Mouse (Mus musculus) gastrocnemius, postnatal 14 days (tissue): ENCODE data around the gene Per2. TPM values are rescaled to one million over a fixed set of nuclear protein-coding genes. Genes with fewer than 3 reads are reported as not detected.

ENCODE experiments used
- DNase-seq: peaks from one replicate; pipeline ENCODE4 v3.0.0; 2021; ENCODE audit warnings: mixed read lengths
- intact Hi-C: fragments of 180-260 bp; cut with DNase I; formaldehyde crosslinking; loops from one replicate; pipeline ENCODE4 v1.15.1; 2025; ENCODE audit warnings: low total_unique reads
- total RNA-seq, 2 experiments: library from RNA; stranded (reverse); gene quantifications; 2 replicates each; pipeline ENCODE4 v1.2.3; 2021

Per2 gene
- total RNA-seq, 2 experiments from 2014 or later = 2.9 to 9.2 TPM

DNA sequence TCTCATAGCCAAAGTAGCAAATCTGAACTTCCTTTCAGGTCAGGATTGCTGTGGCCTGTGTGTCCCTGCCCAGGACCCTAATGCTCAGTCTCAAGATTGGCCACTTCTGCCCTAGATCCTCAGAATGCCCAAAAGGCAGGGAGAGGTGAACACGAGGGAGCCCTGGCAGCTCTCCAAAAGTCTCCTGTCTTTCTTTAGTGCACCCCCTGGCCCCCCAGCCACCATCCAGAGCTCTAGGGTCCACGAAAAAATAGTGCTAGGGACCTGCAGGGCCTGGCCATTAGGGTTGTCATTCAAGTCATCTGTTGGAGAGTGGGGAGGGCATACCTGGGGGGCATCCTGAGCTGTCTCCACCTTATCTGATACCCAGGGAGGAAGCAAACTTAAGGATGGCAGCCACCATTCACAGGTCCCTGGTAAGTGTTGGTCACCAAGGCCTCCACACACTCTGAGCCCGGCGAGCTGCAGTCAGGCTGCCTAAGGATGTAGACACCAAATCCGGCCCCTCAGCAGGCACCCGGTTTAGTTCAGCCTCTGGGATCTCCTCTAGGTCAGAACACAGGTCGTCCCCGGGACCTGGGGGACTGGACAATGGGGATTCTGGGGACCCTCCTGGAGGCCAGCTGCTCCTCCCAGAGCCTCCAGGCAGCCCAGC, 47.4 kb downstream of the Per2 start:
- no peak for DNase-seq
- intact Hi-C loops = no loop called here

DNA sequence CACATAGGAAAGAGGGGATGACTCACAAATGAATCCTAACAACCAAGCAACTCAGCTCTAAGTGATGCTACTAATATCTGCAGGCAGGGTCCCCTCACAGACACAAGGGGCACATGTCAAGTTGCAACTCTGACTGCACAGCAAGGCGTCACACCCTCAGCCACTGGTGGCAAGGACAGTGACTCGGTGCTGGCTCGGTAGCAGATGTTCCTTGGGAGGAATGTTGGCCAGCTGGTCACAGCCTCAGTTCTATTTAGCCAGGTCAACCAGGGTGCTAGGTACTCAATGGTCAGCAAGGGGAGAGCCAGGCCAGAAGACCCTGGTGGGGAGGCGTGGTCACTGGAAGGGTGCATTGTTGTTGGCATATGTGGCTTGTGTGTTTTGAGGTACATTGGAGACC, 51.3 kb downstream of the Per2 start:
- no peak for DNase-seq
- intact Hi-C loops = no loop called here

DNA sequence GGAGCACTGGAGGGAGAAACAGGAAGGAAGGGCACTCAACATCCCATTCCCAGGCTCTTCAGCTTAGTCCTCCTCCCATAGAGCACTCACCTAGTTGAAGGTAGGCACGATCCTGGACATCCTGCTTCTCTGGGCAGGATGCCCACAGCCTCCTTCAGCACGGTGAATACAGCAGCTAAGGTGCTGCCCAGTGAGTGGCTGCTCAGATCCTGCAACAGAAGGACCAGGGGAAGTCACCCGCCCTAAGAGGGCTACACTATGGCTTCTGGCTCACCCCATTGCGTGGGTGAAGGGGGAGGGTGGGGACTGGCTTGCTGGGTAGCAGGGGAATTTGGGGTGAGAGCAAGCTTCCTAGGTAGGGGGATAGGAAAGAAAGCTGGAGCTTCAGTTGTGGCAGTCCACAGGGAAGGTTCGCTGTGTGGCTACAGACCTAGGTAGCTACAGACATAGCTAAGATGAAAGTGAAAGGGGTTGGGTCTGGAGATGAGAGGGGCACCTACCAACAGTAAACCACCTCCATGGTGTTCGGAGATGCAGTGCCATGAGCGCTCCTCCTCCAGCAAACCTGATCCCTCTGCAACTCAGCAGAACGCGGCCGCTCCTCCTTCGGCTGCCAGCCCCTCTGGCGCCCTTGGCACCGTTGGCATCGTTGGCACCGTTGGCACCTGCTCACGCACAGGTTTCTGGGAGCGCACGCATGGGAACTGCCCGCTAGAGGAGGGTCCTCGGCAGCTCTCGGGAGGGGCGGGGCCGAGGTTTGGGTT, 53.5 kb downstream of the Per2 start:
- intact Hi-C loops = no loop called here
- DNase-seq = peak; percentile 68

DNA sequence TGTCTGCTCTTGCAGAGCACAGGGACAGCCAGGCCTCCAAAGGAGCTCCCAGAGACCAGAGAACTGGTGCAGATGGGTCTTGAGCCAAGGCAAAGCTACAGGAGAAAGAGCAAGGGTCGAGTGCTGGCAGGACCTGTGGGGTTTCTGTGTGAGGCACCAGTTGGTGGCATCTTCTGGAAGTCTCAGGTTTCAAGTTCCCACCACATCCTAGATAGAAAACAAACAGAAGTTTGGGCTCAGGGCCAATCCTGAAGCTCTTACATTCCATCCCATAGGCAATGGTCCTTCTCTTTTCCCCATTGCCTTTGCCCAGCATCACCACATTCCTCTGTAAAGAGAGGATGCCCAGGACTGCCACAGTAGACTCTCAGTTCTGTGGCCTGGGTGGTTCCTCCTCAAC, 54.1 kb downstream of the Per2 start:
- intact Hi-C loops = no loop called here
- DNase-seq = no peak

DNA sequence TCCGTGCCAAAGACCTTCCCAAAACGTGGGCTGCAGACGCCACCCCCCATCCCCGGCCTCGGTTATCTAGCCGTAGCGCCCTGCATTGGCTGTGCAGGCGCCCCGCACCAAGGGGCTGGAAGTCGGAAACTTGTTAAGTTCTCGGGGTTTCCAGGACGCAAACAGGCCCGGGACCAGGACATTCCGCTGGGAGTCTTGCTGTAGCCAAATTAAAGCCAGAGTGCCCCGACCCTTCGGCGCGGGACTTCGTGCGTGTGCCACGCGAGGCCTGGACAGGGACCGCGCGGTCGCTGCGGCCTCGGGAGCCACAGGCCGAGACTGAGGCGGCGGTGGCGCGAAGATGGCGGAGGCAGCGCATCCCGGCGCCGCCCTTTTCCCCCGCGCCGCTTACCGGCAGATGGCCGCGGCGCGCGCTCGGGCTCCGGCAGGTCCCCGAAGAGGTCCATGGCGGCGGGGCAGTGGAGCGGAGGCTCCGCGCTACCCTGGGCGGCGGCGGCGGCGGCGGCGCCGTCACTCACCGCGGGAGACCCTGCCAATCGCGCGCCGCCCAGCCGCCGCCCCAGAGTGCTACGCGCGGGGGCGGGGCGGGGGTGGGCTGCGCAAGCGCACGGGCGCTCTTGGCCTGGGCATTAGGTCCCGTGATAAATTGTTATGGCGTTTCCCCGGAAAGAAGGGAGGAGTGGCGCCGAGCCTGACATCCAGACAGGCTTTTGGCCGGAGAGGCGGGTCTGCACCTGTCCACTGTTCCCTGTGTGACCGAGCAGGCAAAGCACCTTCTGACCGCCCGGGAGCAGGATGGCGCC, 60.7 kb downstream of the Per2 start, which contains the start of gene Ilkap:
Gene Ilkap (minus strand): TSS at position 556 of the 803 bp plus-strand sequence.
- DNase-seq = peak; percentile 84
- intact Hi-C loops = no loop called here

DNA sequence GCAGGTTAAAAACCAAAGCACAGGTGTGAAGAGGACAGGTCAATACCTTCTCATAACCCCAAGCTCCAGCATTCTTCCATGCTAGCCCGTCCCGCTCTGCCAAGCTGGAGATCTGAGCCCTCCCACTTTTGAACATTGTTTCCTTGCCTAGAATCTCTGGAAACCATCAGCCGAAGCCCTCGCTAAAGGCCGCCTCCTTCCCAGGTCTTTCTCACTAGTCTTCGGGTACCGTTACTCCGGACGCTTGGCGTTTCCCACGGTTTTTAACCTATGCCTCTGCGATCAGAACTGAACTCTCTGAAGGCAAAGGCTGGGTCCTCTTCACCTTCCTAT, 61.2 kb downstream of the Per2 start:
- DNase-seq = no peak
- intact Hi-C loops = no loop called here

DNA sequence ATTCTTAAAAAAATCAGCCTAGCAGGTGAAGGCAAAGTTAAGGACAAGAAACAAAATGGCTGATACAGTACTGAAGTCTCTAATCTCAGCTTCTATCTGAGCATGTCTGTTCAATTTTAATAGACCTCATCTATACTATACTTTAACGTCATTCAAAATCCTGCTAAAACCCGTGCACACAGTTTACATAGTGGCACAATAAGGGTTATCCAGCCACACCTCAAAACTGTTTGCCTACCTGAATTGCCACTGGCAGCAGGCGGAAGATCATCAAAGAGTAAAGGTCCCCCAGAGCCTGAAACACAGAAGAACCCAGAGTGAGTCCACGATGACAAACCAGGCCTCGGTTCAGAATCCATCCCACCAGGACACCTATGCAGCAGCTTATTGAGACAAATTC, 68.8 kb downstream of the Per2 start:
- no peak for DNase-seq
- intact Hi-C loops = no loop called here

DNA sequence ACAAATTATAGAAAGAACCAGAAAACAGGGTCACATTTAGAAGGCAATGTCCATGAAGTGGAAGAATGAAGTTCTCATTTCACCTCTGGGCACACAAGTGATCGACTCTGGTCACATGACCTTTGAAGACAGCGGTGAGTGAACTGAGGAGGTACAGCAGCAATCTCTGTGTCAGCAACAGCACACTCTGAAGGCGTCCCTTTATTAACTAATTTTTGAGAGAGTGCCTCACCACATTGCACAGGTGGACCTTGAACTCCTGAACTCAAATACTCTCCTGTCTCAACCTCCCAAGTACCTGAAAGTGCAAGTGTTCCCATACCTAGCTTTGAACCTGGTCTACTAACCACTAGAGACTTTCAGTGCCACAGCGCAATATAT, 78.0 kb downstream of the Per2 start:
- intact Hi-C loops = no loop called here
- no peak for DNase-seq

DNA sequence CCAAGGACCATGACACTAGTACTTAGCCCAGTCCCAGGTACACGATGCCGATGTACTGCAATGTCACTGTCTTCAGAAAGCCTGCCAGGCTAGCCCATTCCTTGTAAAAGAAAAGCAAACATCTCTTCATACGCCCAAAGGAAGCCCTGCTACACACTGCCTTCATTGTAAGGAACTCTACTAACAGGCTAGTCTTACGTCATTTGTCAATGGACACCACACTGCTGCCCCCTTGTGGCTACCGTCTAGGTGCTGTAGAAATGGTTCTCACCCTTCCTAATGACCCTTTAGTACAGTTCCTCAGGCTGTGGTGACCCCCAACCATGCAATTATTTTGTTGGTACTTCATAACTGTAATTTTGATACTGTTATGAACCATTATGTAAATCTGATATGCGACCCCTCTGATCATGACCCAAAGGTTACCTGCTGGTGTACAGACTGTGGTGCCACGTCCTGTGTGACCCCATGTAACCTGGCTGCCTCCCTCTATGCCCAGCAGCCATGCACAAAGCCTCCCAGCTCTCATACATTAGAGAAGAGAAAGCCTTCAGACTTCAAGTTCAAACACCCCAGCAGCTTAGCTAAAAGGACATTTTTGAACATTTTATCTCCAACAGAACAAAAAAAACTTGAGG, 78.6 kb downstream of the Per2 start:
- intact Hi-C loops = no loop called here
- peak; percentile 77 for DNase-seq

DNA sequence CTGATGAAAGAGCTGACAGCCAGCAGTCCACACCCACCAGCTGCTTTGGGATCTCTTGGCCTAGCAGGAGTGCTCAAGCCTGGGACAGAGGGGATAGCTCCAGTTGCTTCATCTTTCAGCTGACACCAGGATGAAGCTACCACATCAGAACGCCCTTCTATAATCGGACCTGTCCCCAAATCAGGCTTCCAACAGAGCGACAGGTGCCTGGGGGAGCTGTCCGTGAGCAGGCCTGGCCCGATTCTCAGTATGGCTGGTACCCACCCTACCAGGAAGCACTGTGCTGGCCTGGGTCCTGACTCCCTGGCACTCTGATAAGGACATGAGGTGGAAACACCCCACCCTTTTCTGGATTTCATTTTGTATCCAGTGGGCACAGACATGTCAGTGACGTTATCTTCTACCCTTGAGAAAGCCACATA, 85.7 kb downstream of the Per2 start:
- intact Hi-C loops = no loop called here
- no peak for DNase-seq

DNA sequence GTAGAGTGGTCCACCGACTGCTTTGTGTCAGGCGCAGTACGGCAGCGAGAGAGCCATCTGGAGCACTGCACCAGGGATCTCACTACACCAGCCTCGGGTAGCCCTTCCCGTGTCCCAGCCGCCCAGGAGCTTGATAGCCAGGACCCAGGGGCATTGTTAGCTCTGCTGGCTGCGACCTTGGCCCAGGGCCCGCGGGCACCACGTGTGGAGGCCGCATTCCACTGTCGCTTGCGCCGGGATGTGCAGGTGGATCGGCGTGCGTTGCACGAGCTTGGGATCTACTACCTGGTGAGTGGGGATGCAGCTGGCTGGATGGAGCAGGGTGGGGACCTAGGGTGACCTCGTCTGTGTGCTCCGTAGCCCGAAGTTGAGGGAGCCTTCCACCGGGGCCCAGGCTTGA, 89.1 kb downstream of the Per2 start:
- intact Hi-C loops = no loop called here
- DNase-seq = no peak

DNA sequence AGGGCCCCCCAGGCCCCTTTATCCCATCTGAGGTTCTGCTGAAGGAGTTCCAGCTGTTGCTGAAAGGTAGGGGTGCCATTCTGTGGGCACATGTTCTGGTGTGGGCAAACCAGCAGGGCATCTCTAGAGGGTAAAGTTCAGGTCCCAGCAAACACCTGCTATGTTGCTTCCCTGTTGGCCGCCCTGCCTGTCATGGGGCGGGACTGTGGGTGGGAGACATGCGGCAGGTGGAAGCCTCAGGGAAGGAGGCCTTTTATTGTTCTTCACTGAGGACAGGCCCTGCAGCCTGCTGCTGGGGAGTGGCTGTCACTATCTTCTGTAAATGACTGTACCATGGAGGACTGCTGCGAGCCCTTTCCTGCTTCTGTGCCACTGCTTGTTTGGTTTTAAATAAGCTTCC, 89.7 kb downstream of the Per2 start:
- no peak for DNase-seq
- intact Hi-C loops = no loop called here

DNA sequence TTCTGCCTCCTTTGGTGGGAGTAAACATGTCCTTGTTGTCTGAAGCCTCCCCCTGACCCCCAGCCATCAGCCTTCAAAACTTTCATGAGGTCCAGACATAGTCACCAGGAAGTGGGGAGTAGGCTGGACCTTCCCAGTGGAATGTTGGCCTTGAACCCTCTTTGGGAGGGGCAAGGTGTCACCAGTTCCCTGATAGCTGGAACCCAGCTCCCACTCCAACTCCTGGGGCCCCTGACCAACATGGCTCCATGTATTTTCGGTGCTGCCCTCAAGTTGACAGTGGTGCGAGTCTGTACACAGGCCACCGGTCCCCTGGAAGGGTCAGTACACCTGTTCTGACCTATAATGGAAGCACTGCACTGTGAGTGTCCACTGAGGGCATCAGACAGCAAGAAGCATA, 91.8 kb downstream of the Per2 start:
- DNase-seq = no peak
- intact Hi-C loops = no loop called here

DNA sequence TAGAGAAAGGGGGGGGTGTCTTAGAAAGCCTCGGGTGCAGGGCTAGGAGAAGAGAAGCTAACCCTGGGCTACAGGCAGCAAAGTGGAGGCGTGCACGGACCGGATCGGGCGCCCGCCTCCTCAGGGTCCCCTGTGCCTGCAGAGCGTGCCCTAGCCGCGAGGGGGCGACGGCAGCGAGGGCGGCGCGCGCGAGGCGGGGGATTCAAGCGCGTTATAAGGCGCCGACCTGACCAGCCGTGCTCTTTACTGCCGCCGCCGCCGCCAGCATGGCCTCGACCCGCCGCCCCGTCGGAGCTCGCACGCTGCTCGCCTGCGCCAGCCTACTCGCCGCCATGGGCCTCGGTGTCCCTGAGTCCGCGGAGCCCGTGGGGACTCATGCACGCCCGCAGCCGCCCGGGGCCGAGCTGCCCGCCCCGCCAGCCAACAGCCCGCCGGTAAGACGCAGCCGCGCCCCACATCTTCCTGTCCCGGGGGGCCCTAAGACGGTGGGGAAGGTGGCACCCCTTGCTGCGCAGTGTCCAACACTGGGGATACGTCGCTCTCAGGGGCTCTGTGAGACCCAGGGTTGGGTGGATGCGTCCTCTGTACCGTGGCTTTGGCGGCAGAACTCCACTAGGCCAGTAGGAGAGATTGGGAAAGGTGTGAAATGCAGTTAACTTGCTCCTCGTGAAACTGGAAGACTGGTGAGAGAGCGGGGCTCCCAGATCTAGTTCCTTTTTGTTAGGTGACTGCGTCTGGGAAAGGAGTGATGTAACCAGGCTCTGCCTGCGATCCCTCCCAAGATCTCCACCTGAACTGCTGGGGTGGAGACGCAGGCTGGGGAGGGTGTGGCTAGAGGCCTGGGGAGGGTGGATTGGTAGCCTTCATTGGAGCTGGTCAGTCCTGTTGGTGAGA, 92.7 kb downstream of the Per2 start, which contains the start of gene Erfe:
Gene Erfe (plus strand): TSS at position 216 of the 894 bp plus-strand sequence.
- intact Hi-C loops = no loop called here
- DNase-seq = peak; percentile 76

Other genes starting within 250 kb of the Per2 start
- 10 to 100 TPM; 55.9 to 59.7 TPM for gene Ube2f, start 209.0 kb downstream of the Per2 start, total RNA-seq
- 10 to 100 TPM in 1 of 2 experiments, 1 to 10 TPM in 1; 9.5 to 10.2 TPM for gene Scly, start 161.0 kb downstream of the Per2 start, total RNA-seq
- under 1 TPM; 0.07 to 0.18 TPM for gene Espnl, start 137.2 kb downstream of the Per2 start, total RNA-seq
- gene Klhl30, start 108.3 kb downstream of the Per2 start, total RNA-seq = 10 to 100 TPM; 50.4 to 72.9 TPM
- gene Erfe, start 92.9 kb downstream of the Per2 start, total RNA-seq = 1 to 10 TPM; 2.0 to 2.6 TPM
- gene Ilkap, start 60.5 kb downstream of the Per2 start, total RNA-seq = 10 to 100 TPM; 32.1 to 33.4 TPM
- gene Hes6, start 45.3 kb downstream of the Per2 start, total RNA-seq = 10 to 100 TPM; 13.6 to 15.2 TPM
- 1 to 10 TPM; 3.2 to 3.3 TPM for gene Traf3ip1, start 35.3 kb upstream of the Per2 start, total RNA-seq
- 10 to 100 TPM; 13.8 to 14.9 TPM for gene Asb1, start 81.2 kb upstream of the Per2 start, total RNA-seq